Mouse (Mus musculus) forebrain, embryonic 11.5 days (tissue): ENCODE measurements around the gene Cbarp. TPM values are rescaled to one million over a fixed set of nuclear protein-coding genes. Genes with fewer than 3 reads are reported as not detected.

ENCODE experiments used
- ATAC-seq: fragments of 200-750 bp; cut with Nextera tagmentation; replicated peaks from 2 replicates; pipeline ENCODE4 v1.8.0; 2017; ENCODE audit warnings: moderate TSS enrichment; ENCODE audit not compliant: low FRiP score
- DNase-seq: peaks from one replicate; pipeline ENCODE4 v3.0.0-alpha.2; 2017; ENCODE audit warnings: low spot score
- H3K27ac ChIP-seq: fragments of 300-500 bp; sonication (generic); 2 replicates; pipeline ENCODE4 v1.5.1; 2014; ENCODE audit warnings: low read depth, low read length
- H3K27me3 ChIP-seq: fragments of 300-500 bp; sonication (generic); 2 replicates; pipeline ENCODE4 v1.6.1; 2014; ENCODE audit warnings: mild to moderate bottlenecking, low read length, mixed read lengths; ENCODE audit not compliant: control insufficient read depth, insufficient read depth
- H3K36me3 ChIP-seq: fragments of 300-500 bp; sonication (generic); 2 replicates; pipeline ENCODE4 v1.6.1; 2014; ENCODE audit warnings: mild to moderate bottlenecking, low read length, moderate library complexity, mixed read lengths; ENCODE audit not compliant: control insufficient read depth, insufficient read depth
- H3K4me1 ChIP-seq: fragments of 300-500 bp; sonication (generic); replicated peaks from 2 replicates; pipeline ENCODE4 v1.6.1; 2014; ENCODE audit warnings: low read length, mixed read lengths; ENCODE audit not compliant: control insufficient read depth, insufficient read depth
- H3K4me2 ChIP-seq: fragments of 300-500 bp; sonication (generic); 2 replicates; pipeline ENCODE4 v1.6.1; 2014; ENCODE audit warnings: low read depth, mild to moderate bottlenecking, low read length, moderate library complexity, mixed read lengths; ENCODE audit not compliant: severe bottlenecking
- H3K4me3 ChIP-seq: fragments of 300-500 bp; sonication (generic); 2 replicates; pipeline ENCODE4 v1.5.1; 2014; ENCODE audit warnings: low read depth, low read length
- H3K9ac ChIP-seq: fragments of 300-500 bp; sonication (generic); 2 replicates; pipeline ENCODE4 v1.6.1; 2014; ENCODE audit warnings: low read length
- H3K9me3 ChIP-seq: fragments of 300-500 bp; sonication (generic); 2 replicates; pipeline ENCODE4 v1.6.1; 2016; ENCODE audit warnings: low read length, mixed read lengths; ENCODE audit not compliant: control insufficient read depth
- WGBS: fragments of 180-500 bp; shearing (Covaris S2); extraction: QIAGEN DNeasy Blood & Tissue Kit; methylation state at CpG from one replicate; pipeline ENCODE4 v1.1.7; 2014; 5-methylcytosine and 5-hydroxymethylcytosine counted together
- polyA plus RNA-seq: library from polyadenylated mRNA; unstranded; fragments of >200 nt; fragmentation: Nextera tagmentation; extraction: Ambion mirVana; gene quantifications from 2 replicates; pipeline ENCODE4 v1.2.1, GENCODE M21; 2014

Cbarp gene
- polyA plus RNA-seq, 1 experiment from 2014 or later: 10.4 TPM

DNA sequence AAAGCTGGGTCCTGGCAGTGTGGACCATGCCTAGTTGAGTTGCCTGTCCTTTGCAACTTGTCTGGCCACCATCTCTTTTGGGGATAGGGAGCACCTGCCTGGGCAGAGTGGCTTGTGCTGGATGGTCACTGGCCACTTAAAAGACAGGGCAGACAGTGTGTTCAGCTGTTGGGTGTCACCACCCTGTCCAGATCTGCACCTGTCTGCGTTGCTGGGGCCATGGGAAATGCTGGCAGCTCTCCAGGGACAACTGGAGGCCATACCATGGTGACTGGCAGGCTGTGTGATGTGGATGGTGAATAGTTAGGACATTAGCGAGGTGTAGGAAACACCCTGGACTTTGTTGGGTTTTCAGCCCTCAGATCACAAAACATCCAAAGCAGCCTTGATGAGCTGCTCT, 20.5 kb downstream of the Cbarp start:
- DNase-seq (no peak), ATAC-seq (no peak)
- no peak overlapping the region for H3K4me2 ChIP-seq
- WGBS: 90% methylated on average over 2 of the region's 2 CpGs
- no peak overlapping the region for H3K4me3 ChIP-seq
- H3K36me3 ChIP-seq: peaks cover 5% of the 10 kb centered on the region; the same call in 1 of the 2 replicates
- H3K4me1 ChIP-seq: peaks cover 21% of the 10 kb centered on the region
- H3K9me3 ChIP-seq: no peaks in the 10 kb centered on the region
- no peaks in the 10 kb centered on the region for H3K27me3 ChIP-seq
- no peak overlapping the region for H3K9ac ChIP-seq
- no peak overlapping the region for H3K27ac ChIP-seq

- H3K9me3 ChIP-seq: no peaks in the 10 kb centered on the region
- no peaks in the 10 kb centered on the region for H3K27me3 ChIP-seq
- peak overlapping the region; percentile 86 for H3K9ac ChIP-seq
- peak overlapping the region; percentile 95; the same call in 1 of the 2 replicates for H3K4me2 ChIP-seq
- ATAC-seq: no peak
- DNase-seq: no peak
- 0 out of 2 replicates have a peak overlapping the region, but pooled peaks have one; percentile 46 for H3K27ac ChIP-seq
- peaks cover 5% of the 10 kb centered on the region; the same call in 1 of the 2 replicates for H3K36me3 ChIP-seq
- peaks cover 21% of the 10 kb centered on the region for H3K4me1 ChIP-seq
- peak overlapping the region; percentile 11; the same call in 1 of the 2 replicates for H3K4me3 ChIP-seq
- 63% methylated on average over 6 of the region's 6 CpGs for WGBS
Measured at GRCm38 (mm10) chr10:80118552-80118951, 22.1 kb downstream of the Cbarp start.

DNA sequence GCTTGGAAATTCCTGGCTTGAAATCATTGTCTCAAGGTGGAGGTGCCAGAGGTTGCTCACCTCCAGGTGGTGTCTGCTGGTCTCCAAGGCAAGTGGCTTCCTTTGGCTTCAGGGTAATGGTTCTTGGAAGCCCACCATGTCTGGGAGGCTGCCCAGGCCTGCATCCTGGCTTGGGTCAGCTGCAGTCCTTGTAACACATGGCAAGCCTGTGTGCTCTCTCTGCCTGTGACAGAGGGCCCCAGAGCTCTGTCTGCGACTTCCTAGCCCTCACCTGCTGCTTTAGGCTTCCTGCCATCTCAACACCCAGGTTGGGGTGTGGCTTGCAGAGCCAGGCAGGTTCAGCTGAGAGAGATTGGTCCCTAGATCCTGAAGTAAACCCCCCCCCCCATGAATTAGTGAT, 22.9 kb downstream of the Cbarp start:
- peak overlapping the region; percentile 95 for H3K4me3 ChIP-seq
- 90% methylated on average over 1 of the region's 1 CpGs for WGBS
- DNase-seq: no peak
- peaks cover 21% of the 10 kb centered on the region for H3K4me1 ChIP-seq
- H3K27me3 ChIP-seq: no peaks in the 10 kb centered on the region
- peaks cover 5% of the 10 kb centered on the region; the same call in 1 of the 2 replicates for H3K36me3 ChIP-seq
- peak overlapping the region; percentile 86 for H3K9ac ChIP-seq
- H3K27ac ChIP-seq: 0 out of 2 replicates have a peak overlapping the region, but pooled peaks have one; percentile 6
- ATAC-seq: no peak
- no peaks in the 10 kb centered on the region for H3K9me3 ChIP-seq
- H3K4me2 ChIP-seq: peak overlapping the region; percentile 95

DNA sequence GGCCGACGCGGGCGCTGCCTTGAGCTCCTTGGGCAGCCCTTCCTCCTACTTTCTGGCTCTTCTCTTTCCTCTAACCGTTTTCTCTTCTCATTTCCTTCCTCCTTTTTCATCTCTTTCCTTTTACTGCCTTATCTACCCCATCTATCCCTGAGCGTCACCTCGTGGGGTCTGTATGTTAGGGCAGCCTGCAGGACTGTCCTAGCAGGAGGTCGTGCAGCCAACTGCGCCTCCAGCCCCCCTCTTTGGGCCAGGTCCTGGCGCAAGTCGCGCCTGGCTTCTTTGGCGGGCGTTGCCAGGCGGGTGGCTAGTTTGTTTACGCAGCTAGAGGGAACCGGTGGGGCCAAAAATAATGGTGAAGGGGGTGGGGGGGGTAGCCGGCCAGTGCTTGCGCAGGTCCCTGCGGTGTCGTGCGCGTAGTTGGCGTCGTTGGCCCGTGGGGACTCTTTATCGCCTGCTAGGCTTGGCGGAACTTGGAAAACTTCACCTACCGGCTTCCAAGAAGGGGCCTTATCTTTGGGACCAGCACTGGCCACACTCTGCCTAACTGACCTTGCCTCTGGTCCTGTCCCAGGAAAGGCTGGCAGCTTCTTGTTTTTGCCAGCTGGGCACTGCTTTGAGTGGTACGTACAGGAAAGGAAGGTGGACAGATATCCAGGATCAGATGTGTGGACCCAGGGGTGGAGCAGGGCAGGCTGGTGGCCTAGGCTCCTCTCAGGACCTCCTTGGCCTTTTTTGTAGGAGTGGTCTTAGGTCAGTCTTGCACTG, 23.5 kb downstream of the Cbarp start:
- DNase-seq (no peak), ATAC-seq (no peak)
- Histone ChIP-seq H3K4me2 (peak overlapping the region; percentile 95), H3K27me3 (no peaks in the 10 kb centered on the region), H3K9me3 (no peaks in the 10 kb centered on the region), H3K36me3 (peaks cover 5% of the 10 kb centered on the region; the same call in 1 of the 2 replicates), H3K4me1 (peaks cover 21% of the 10 kb centered on the region), H3K27ac (no peak overlapping the region), H3K9ac (peak overlapping the region; percentile 86), H3K4me3 (peak overlapping the region; percentile 95)
- 6% methylated on average over 30 of the region's 30 CpGs for WGBS

GRCm38 (mm10) chr10:80116563-80116926, 24.1 kb downstream of the Cbarp start:
- under 1% methylated on average over 27 of the region's 27 CpGs for WGBS

GRCm38 (mm10) chr10:80115944-80116335, 24.7 kb downstream of the Cbarp start:
- Histone ChIP-seq H3K36me3 (peaks cover 5% of the 10 kb centered on the region; the same call in 1 of the 2 replicates), H3K9me3 (no peaks in the 10 kb centered on the region), H3K4me3 (peak overlapping the region; percentile 95), H3K27ac (peak overlapping the region; percentile 46), H3K9ac (peak overlapping the region; percentile 86), H3K27me3 (no peaks in the 10 kb centered on the region), H3K4me2 (peak overlapping the region; percentile 95), H3K4me1 (peaks cover 21% of the 10 kb centered on the region)
- ATAC-seq (no peak), DNase-seq (no peak)
- WGBS: 0% methylated on average over 63 of the region's 63 CpGs

More at GRCm38 (mm10) chr10:80116563-80116926, 24.1 kb downstream of the Cbarp start:
- Histone ChIP-seq H3K9me3 (no peaks in the 10 kb centered on the region), H3K4me2 (peak overlapping the region; percentile 95), H3K4me3 (peak overlapping the region; percentile 95), H3K4me1 (peaks cover 21% of the 10 kb centered on the region), H3K9ac (peak overlapping the region; percentile 86), H3K27me3 (no peaks in the 10 kb centered on the region), H3K27ac (no peak overlapping the region; the same call in 1 of the 2 replicates), H3K36me3 (peaks cover 5% of the 10 kb centered on the region; the same call in 1 of the 2 replicates)
- peak; percentile 74 for DNase-seq
- no peak for ATAC-seq

DNA sequence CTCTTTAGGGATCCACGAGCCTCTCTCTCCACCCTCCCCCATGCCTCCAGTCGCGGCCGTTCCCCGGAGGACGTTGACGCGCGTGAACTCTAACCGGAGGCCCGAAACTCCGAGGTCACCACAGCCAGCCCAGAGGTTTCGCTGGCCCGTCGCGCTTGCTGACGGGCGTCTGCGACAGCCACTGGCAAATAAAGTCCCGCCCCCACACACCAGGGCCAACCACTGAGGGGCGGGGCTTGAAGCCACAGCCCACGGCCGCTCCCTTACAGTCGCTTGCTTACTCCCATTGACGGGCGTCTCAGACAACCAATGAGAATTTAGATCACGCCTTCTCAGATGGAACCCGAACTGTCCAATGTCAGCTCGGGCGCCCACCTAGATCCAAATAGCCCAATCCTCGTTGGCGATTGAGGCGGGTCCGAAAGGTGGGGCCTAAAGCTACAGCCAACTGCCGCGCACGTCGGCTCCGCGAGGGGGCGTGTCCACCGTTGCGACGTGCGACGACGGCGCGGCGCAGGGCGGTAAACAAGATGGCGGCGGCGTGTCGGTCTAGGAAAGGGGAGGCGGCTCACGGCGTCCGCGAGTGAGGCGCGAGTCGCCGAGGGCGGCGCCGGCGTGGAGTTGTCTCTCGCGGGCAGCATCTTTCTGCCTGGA, 25.2 kb downstream of the Cbarp start, which contains the start of gene Stk11:
Gene Stk11 (plus strand): TSS at position 514 of the 654 bp plus-strand sequence.
- peaks cover 21% of the 10 kb centered on the region for H3K4me1 ChIP-seq
- peak within 1 kb of the TSS; percentile 95 for H3K4me3 ChIP-seq
- ATAC-seq: peak; percentile 98
- no peaks in the 10 kb centered on the region for H3K27me3 ChIP-seq
- H3K4me2 ChIP-seq: peak within 1 kb of the TSS; percentile 95
- peak within 1 kb of the TSS; percentile 46 for H3K27ac ChIP-seq
- H3K36me3 ChIP-seq: peaks cover 5% of the 10 kb centered on the region; the same call in 1 of the 2 replicates
- H3K9ac ChIP-seq: peak within 1 kb of the TSS; percentile 86
- no peaks in the 10 kb centered on the region for H3K9me3 ChIP-seq
- peak; percentile 99 for DNase-seq
- WGBS: under 1% methylated on average over 69 of the region's 70 CpGs
